Mouse (Mus musculus) left cerebral cortex, adult 2 months (tissue): ENCODE measurements around the gene Zbtb20. TPM values are rescaled to one million over a fixed set of nuclear protein-coding genes. Genes with fewer than 3 reads are reported as not detected.

Source experiments
- DNase-seq, 2 experiments: peaks; one replicate each; pipeline ENCODE4 v3.0.0; 2021 to 2022; ENCODE audit warnings: low spot score in 2 of 2, mixed read lengths in 1 of 2; ENCODE audit errors: extremely low spot score in 1 of 2
- H3K27ac ChIP-seq: fragments of 200-600 bp; 2 replicates; pipeline ENCODE4 v1.8.1; 2022
- H3K4me3 ChIP-seq: fragments of 200-600 bp; 2 replicates; pipeline ENCODE4 v1.8.1; 2022
- CTCF ChIP-seq: fragments of 200-600 bp; IDR thresholded peaks from 2 replicates; pipeline ENCODE4 v1.8.1; 2022; ENCODE audit warnings: antibody characterized with exemption, mild to moderate bottlenecking, moderate library complexity
- intact Hi-C: fragments of 180-260 bp; cut with DNase I; formaldehyde crosslinking; loops from one replicate; pipeline ENCODE4 v1.15.1; 2025
- total RNA-seq, 2 experiments: library from RNA; stranded (reverse); gene quantifications; 2 replicates each; pipeline ENCODE4 v1.2.3; 2021

The Zbtb20 gene
- total RNA-seq, 2 experiments from 2014 or later: 46.5 to 57.6 TPM

DNA sequence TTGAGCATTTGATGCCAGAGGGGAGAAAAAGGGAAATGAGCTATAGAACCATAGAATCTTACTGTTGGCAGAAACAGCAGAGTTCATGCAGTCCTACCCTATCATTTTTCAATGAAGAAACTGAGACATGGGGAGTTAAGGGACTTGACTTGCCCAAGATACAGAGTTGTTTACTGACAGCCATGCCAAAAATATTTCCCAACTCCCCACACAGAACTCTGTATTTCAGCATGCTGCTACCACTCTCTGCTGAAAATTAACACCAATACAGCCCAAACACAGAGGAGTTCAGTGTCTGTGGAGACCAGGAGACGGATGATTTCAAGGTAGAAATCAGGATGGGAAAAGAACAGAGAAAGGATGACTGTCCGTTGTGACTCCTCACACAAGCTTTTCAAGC lies 484.4 kb downstream of the Zbtb20 start:
- Histone ChIP-seq H3K27ac (no peak overlapping the region), H3K4me3 (no peak overlapping the region)
- no peak for TF ChIP-seq CTCF
- no peak for DNase-seq
- intact Hi-C loops: no loop called here

DNA sequence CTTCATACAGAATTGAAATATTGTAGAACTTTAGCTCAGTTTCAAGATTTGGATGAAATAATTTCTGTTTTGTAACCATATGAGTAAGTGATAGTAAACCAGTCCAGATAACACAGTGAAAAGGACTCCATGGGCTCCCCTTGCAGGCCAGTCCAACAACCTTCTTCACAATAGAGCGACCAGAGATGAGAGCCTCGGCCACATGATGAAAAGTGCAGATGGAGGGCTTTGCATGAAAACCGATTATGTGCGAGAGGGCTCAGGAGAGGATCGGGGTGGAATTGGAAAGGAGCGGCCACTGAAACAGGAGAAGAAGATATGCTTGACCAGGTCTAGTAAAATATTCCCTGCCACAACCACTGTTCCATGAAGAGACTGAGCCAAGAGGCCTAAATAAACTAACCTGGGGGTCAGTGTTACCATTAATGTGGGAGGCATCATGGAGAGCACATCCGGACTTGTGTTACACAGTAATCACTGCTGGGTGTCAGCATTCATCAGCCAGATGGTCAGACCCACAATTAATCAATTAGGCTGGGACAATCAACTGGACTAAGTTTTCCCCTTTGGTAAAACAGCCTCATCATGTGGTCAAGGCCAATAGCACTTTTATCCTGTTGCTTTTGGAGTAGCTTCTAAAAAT lies 485.3 kb downstream of the Zbtb20 start:
- H3K27ac ChIP-seq: no peak overlapping the region
- DNase-seq: no peak
- H3K4me3 ChIP-seq: no peak overlapping the region
- no peak for TF ChIP-seq CTCF
- intact Hi-C loops: no loop called here

DNA sequence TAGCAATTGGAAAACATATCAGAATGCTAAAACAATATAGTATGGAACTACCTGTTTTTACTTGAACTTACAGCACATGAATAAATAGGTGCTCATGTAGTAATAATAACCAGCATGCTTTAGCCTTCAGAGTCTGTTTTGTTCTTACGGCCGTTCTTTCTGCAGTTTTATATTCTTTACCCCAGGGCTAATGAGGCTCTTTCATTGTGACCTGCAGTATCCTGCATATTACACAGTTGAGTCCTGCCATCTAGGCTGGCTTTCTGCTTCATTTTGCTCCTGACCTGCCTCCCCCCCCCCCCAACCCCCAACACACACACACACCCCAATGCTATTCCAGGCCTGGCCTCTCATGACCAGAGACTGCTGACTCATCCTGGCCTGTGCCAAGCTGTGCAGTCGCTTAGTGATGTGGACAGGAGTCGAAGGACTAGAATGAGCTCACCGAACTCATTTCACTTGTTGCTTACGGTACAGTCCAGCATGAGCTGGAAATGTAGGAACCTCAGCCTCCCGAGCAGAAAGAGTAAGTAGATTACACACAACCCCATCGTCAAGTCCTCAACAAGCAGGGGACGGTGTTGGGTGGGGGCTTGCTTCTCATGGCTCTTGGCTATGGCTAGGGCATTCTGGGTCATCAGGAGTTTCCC lies 487.1 kb downstream of the Zbtb20 start:
- no peak for TF ChIP-seq CTCF
- no peak for DNase-seq
- Histone ChIP-seq H3K27ac (peak overlapping the region; percentile 80), H3K4me3 (0 out of 2 replicates have a peak overlapping the region, but pooled peaks have one; percentile 22)
- intact Hi-C loops: loop anchor here (2.0 kb wide), 1 partner anchor 28 kb away; no protein-coding TSS in a partner anchor

GRCm38 (mm10) chr16:43363316-43363715 lies 487.6 kb downstream of the Zbtb20 start:
- intact Hi-C loops: loop anchor here (2.0 kb wide), 1 partner anchor 29 kb away; no protein-coding TSS in a partner anchor
- no peak for TF ChIP-seq CTCF
- DNase-seq: no peak
- Histone ChIP-seq H3K27ac (peak overlapping the region; percentile 80), H3K4me3 (peak overlapping the region; percentile 22; the same call in 1 of the 2 replicates)

- intact Hi-C loops: loop anchor here (2.0 kb wide), 1 partner anchor 29 kb away; no protein-coding TSS in a partner anchor
- no peak for TF ChIP-seq CTCF
- DNase-seq: peak; percentile 12 to 16
- peak overlapping the region; percentile 33 for H3K4me3 ChIP-seq
- H3K27ac ChIP-seq: peak overlapping the region; percentile 80
Measured at GRCm38 (mm10) chr16:43363751-43364515, 488.3 kb downstream of the Zbtb20 start.

GRCm38 (mm10) chr16:43364516-43364910 lies 488.8 kb downstream of the Zbtb20 start:
- peak overlapping the region; percentile 33 for H3K4me3 ChIP-seq
- no peak for TF ChIP-seq CTCF
- no peak for DNase-seq
- intact Hi-C loops: no loop called here
- peak overlapping the region; percentile 80 for H3K27ac ChIP-seq

- Histone ChIP-seq H3K27ac (peak overlapping the region; percentile 80; the same call in 1 of the 2 replicates), H3K4me3 (no peak overlapping the region)
- intact Hi-C loops: no loop called here
- no peak for DNase-seq
- TF ChIP-seq CTCF: no peak
Measured at GRCm38 (mm10) chr16:43365277-43365676, 489.6 kb downstream of the Zbtb20 start.

GRCm38 (mm10) chr16:43370496-43371020 lies 494.9 kb downstream of the Zbtb20 start:
- no peak for DNase-seq
- Histone ChIP-seq H3K4me3 (no peak overlapping the region), H3K27ac (no peak overlapping the region)
- intact Hi-C loops: no loop called here
- no peak for TF ChIP-seq CTCF

GRCm38 (mm10) chr16:43376782-43377181 lies 501.1 kb downstream of the Zbtb20 start:
- intact Hi-C loops: no loop called here
- Histone ChIP-seq H3K27ac (no peak overlapping the region), H3K4me3 (no peak overlapping the region)
- no peak for TF ChIP-seq CTCF
- DNase-seq: no peak

GRCm38 (mm10) chr16:43379351-43380325 lies 504.0 kb downstream of the Zbtb20 start:
- Histone ChIP-seq H3K27ac (no peak overlapping the region), H3K4me3 (no peak overlapping the region)
- no peak for DNase-seq
- intact Hi-C loops: no loop called here
- TF ChIP-seq CTCF: no peak

GRCm38 (mm10) chr16:43381183-43381582 lies 505.5 kb downstream of the Zbtb20 start:
- intact Hi-C loops: no loop called here
- H3K27ac ChIP-seq: no peak overlapping the region
- no peak for DNase-seq
- no peak overlapping the region for H3K4me3 ChIP-seq
- TF ChIP-seq CTCF: no peak
